Mouse (Mus musculus) spleen, adult 2 months (tissue): ENCODE measurements around the gene Srpr.

Experiments
- CTCF ChIP-seq: fragments of 200-500 bp; IDR thresholded peaks from 2 replicates; pipeline ENCODE4 v1.5.1; 2011; ENCODE audit warnings: mild to moderate bottlenecking, inconsistent platforms; ENCODE audit not compliant: insufficient read depth, insufficient read length, insufficient replicate concordance; ENCODE audit errors: extremely low read depth
- POLR2A ChIP-seq: fragments of 200-500 bp; IDR thresholded peaks from 2 replicates; pipeline ENCODE4 v1.6.1; 2011; ENCODE audit warnings: low read depth, low read length, inconsistent platforms

- TF ChIP-seq CTCF: no peak
- TF ChIP-seq POLR2A: no peak
These were observed 63.5 kb downstream of the Srpr start for GRCm38 (mm10) chr9:35263431-35263830.
